In genomic region chr4:64058048-64058855, GRCm38 (mm10) we compare ENCODE assay signal across 21 mouse cellular contexts. TPM values are rescaled to one million over a fixed set of nuclear protein-coding genes. Genes with fewer than 3 reads are reported as not detected.
A peak's percentile ranks its signal among the peaks of the same experiment; 100 is the strongest.
DNase-seq lines count a peak whose midpoint lies in the region; ATAC-seq and TF ChIP-seq lines count a peak whose summit lies in the region.
"Had no signal": no experiment of that assay in that cellular context is flagged by ENCODE, and none has a peak within 500 bp of the region (broad histone marks: within the 10 kb centered on the region; RNA-seq: fewer than 3 reads in every experiment).

No protein-coding gene starts in this region.

- H3K27me3 ChIP-seq in heart, embryonic 10.5 days (ENCODE audit: insufficient read depth, poor library complexity, severe bottlenecking) = peaks cover 75% of the 10 kb centered on the region
- H3K27me3 ChIP-seq in intestine, embryonic 14.5 days (replicated peaks; ENCODE audit: control insufficient read depth, insufficient read depth, low read length) = no peaks in the 10 kb centered on the region
- H3K27me3 ChIP-seq in intestine, postnatal 0 days (replicated peaks; ENCODE audit: control insufficient read depth, insufficient read depth, low read length) = no peaks in the 10 kb centered on the region
- H3K27me3 ChIP-seq: embryonic facial prominence, embryonic 12.5 days; hindbrain, embryonic 15.5 days had no signal

- TF ChIP-seq CTCF in intestine, postnatal 0 days (IDR thresholded peaks at IDR 0.05; ENCODE audit: low read depth) = no peak
- TF ChIP-seq CTCF in embryonic fibroblast, embryonic 13.5 days (IDR thresholded peaks at IDR 0.05; ENCODE audit: borderline replicate concordance, insufficient read depth, low read length) = no peak

- H3K4me3 ChIP-seq in heart, embryonic 10.5 days = no peak overlapping the region
- no peak overlapping the region for H3K4me3 ChIP-seq in intestine, embryonic 14.5 days (ENCODE audit: low read depth, low read length)
- H3K4me3 ChIP-seq in intestine, postnatal 0 days (ENCODE audit: low read depth, low read length) = no peak overlapping the region
- no peak overlapping the region for H3K4me3 ChIP-seq in embryonic fibroblast, embryonic 13.5 days (ENCODE audit: insufficient read depth, low read length)
- H3K4me3 ChIP-seq: embryonic facial prominence, embryonic 12.5 days; forebrain, embryonic 10.5 days; heart, adult 2 months; hindbrain, embryonic 15.5 days had no signal

- no peak overlapping the region for H3K9ac ChIP-seq in intestine, embryonic 14.5 days (ENCODE audit: low read length)
- H3K9ac ChIP-seq in intestine, postnatal 0 days (ENCODE audit: low read depth, low read length) = no peak overlapping the region
- H3K9ac ChIP-seq: embryonic facial prominence, embryonic 12.5 days; hindbrain, embryonic 15.5 days; liver, postnatal 0 days had no signal

- H3K27ac ChIP-seq in heart, embryonic 10.5 days = peak overlapping the region; percentile 7; the same call in 1 of the 2 replicates
- peak overlapping the region; percentile 29; the same call in 1 of the 2 replicates for H3K27ac ChIP-seq in intestine, embryonic 14.5 days (ENCODE audit: low read depth)
- H3K27ac ChIP-seq in intestine, postnatal 0 days (ENCODE audit: low read depth, low read length) = no peak overlapping the region
- H3K27ac ChIP-seq in embryonic fibroblast, embryonic 13.5 days (ENCODE audit: insufficient read depth, low read length) = peak overlapping the region; percentile 27; the same call in 1 of the 2 replicates
- H3K27ac ChIP-seq: embryonic facial prominence, embryonic 12.5 days; forebrain, embryonic 10.5 days; heart, adult 2 months; hindbrain, embryonic 15.5 days; macrophage had no signal

- peak; percentile 81 for DNase-seq in heart, embryonic 10.5 days (ENCODE audit: low spot score)
- no peak for DNase-seq in heart, adult 11 months
- no peak for DNase-seq in intestine, embryonic 14.5 days (ENCODE audit: low spot score)
- DNase-seq in retina, embryonic 14.5 days (ENCODE audit: low spot score) = peak; percentile 23
- DNase-seq in kidney, adult 18-20 months = no peak
- DNase-seq: adrenal gland, adult 8-10 months; cerebellum, adult 11 months; cerebellum, postnatal 14 days; heart, adult 2 months; kidney, adult 2 months; kidney, postnatal 36 days; layer of hippocampus, adult 9-11 months; liver; liver, postnatal 0 days; thymus, postnatal 36 days had no signal

- H3K9me3 ChIP-seq in heart, embryonic 10.5 days = no peaks in the 10 kb centered on the region
- H3K9me3 ChIP-seq in intestine, embryonic 14.5 days (ENCODE audit: control insufficient read depth, low read length) = no peaks in the 10 kb centered on the region
- H3K9me3 ChIP-seq in intestine, postnatal 0 days (ENCODE audit: control insufficient read depth) = no peaks in the 10 kb centered on the region
- H3K9me3 ChIP-seq: embryonic facial prominence, embryonic 12.5 days; forebrain, embryonic 10.5 days; hindbrain, embryonic 15.5 days had no signal

- peaks cover 12% of the 10 kb centered on the region for H3K4me1 ChIP-seq in heart, embryonic 10.5 days
- H3K4me1 ChIP-seq in intestine, embryonic 14.5 days (replicated peaks; ENCODE audit: control insufficient read depth, insufficient read depth, low read length) = no peaks in the 10 kb centered on the region; the same call in 1 of the 2 replicates
- no peaks in the 10 kb centered on the region for H3K4me1 ChIP-seq in intestine, postnatal 0 days (replicated peaks; ENCODE audit: control insufficient read depth, insufficient read depth, low read length)
- H3K4me1 ChIP-seq in embryonic fibroblast, embryonic 13.5 days (ENCODE audit: control insufficient read depth, insufficient read depth, low read length) = no peaks in the 10 kb centered on the region
- H3K4me1 ChIP-seq: embryonic facial prominence, embryonic 12.5 days; forebrain, embryonic 10.5 days; hindbrain, embryonic 15.5 days had no signal

- no peak for ATAC-seq in intestine, embryonic 14.5 days (replicated peaks; ENCODE audit: low FRiP score, low TSS enrichment, low read depth)
- no peak for ATAC-seq in intestine, postnatal 0 days
- ATAC-seq: liver, postnatal 0 days had no signal

- no peaks in the 10 kb centered on the region for H3K36me3 ChIP-seq in heart, embryonic 10.5 days
- no peaks in the 10 kb centered on the region for H3K36me3 ChIP-seq in intestine, embryonic 14.5 days (ENCODE audit: control insufficient read depth, insufficient read depth, low read length)
- no peaks in the 10 kb centered on the region for H3K36me3 ChIP-seq in intestine, postnatal 0 days (ENCODE audit: control insufficient read depth, insufficient read depth)
- H3K36me3 ChIP-seq: embryonic facial prominence, embryonic 12.5 days; forebrain, embryonic 10.5 days; hindbrain, embryonic 15.5 days had no signal

- no peak for TF ChIP-seq POLR2A in embryonic fibroblast, embryonic 13.5 days (IDR thresholded peaks at IDR 0.05; ENCODE audit: low read depth, low read length)

- 15% methylated on average over 12 of the region's 12 CpGs for WGBS in heart, embryonic 10.5 days
- WGBS in intestine, embryonic 14.5 days = 51% methylated on average over 12 of the region's 12 CpGs
- 43% methylated on average over 12 of the region's 12 CpGs for WGBS in intestine, postnatal 0 days

- H3K4me2 ChIP-seq in intestine, embryonic 14.5 days (ENCODE audit: low read length) = no peak overlapping the region
- no peak overlapping the region for H3K4me2 ChIP-seq in intestine, postnatal 0 days (replicated peaks; ENCODE audit: low read depth)
- H3K4me2 ChIP-seq: embryonic facial prominence, embryonic 12.5 days; hindbrain, embryonic 15.5 days had no signal

RNA-seq across cellular contexts. Expression of gene Tnc, which starts 11.4 kb away (rescaled TPM):
- 35.3 and 60.9 TPM in 2 replicates for polyA plus RNA-seq in heart, embryonic 10.5 days (2016; fragmentation: Nextera tagmentation; extraction: Ambion mirVana)
- 5.9 and 7.0 TPM in 2 replicates for polyA plus RNA-seq in intestine, embryonic 14.5 days (2014; fragmentation: Nextera tagmentation; extraction: Ambion mirVana)
- 11.2 and 12.2 TPM in 2 replicates for polyA plus RNA-seq in intestine, postnatal 0 days (2015; fragmentation: Nextera tagmentation; extraction: Ambion mirVana)
- 849 and 1,178 TPM in 2 replicates for polyA plus RNA-seq in embryonic fibroblast, embryonic 13.5 days (2011; ENCODE audit: insufficient read length, low read depth, missing spikeins)

Comparison
In these comparisons a context has a peak if more than half of its experiments do, and no peak if none do; other contexts are left out.
1. DNase-seq: peak in heart, embryonic 10.5 days (single experiment) and retina, embryonic 14.5 days (single experiment); none in heart, adult 11 months (single experiment), intestine, embryonic 14.5 days (single experiment) and kidney, adult 18-20 months (single experiment).
2. RNA of gene Tnc, which starts 11.4 kb away (polyA plus RNA-seq): 849 to 1,178 TPM in embryonic fibroblast, embryonic 13.5 days; 35.3 to 60.9 TPM in heart, embryonic 10.5 days, 11.2 to 12.2 TPM in intestine, postnatal 0 days and 5.9 to 7.0 TPM in intestine, embryonic 14.5 days; every median in the first group is over 10 times any median in the second.